Mouse (Mus musculus): Measurements from ENCODE around the gene Fam84b.

GRCm38 (mm10) chr15:60888724-60889123, 35.1 kb upstream of the Fam84b start:
- TF ChIP-seq CTCF (IDR thresholded peaks at IDR 0.05; ENCODE audit: control insufficient read depth, insufficient read depth, insufficient replicate concordance, low read depth, low read length) (no peak), POLR2A (IDR thresholded peaks at IDR 0.05; ENCODE audit: control insufficient read depth, low read depth, low read length) (no peak)
